Mouse (Mus musculus): ENCODE measurements around the gene Tnfrsf1b.

Tnfrsf1b gene

DNA sequence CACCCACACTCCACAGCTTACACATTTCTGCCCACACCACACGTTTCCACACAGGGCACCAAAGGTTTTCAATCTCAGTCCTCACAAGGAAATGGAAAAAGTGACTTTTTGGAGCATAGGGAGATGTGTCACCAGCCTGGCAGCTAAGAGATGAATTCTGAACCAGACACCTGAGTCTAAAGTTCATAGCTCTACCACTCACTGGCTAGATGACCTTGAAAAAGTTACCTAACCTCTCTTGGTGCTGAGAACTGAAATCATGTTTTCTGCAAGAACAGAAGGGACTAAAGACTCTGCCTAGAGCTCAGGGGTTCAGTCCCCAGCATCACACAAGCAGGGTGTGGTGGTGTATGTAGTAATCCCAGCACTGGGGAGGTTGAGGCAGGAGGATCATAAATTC is 26.7 kb downstream of the Tnfrsf1b start:
- DNase-seq (ENCODE audit: low spot score), result no peak

DNA sequence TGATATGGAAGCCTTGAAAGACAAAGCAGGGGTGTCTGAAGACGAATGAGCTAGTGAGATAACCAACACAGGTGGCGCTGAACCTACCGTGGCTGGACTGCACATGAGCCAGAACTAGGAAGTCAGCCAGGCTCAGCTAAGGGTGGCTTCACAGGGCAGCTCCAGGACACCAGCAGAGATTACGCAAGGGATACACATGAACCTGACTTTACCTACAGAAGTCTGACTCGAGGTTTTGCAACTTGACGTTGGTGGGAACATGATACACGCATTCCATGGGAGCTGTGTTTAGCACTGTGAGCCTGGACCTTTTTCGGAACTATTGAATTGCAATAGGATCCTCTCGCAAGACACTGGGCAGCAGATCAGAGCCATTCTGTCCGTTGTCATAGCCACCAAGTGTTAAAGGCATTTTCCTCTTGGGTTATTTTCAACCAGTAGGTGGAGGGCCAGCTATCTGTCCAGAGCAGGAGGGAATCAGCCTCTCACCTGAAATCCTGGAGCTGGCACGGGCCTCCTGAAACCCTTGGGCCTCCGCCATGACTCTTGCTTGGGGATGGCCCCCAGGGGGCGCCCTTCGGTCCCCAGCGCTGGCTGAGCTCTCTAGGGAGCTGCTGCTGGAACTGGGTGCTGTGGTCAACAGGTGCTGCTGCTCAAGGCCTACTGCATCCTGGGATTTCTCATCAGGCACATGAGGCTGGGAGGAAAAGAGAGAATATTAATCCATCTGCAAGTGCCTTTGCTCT is 27.3 kb downstream of the Tnfrsf1b start:
- DNase-seq (ENCODE audit: low spot score), result peak; percentile 75

DNA sequence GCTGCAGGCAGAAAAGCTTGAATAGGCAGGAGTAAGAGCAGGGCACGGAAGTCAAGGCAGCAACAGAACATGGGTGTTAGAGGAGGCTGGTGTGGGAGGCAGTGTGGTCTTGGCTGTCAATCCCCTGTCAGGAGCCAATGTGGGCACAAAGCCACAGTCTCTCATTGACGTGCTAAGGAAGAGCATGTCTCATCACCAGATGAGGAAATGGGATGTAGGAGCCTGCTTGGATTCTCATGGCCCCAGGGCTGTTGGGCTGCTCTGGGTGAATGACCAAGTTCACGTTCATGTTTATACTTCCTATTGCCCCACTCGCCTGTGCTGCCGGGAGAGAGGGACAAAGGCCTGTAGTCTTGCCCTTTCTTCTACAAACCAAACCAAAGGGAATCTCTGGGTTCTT is 28.8 kb downstream of the Tnfrsf1b start:
- DNase-seq (ENCODE audit: low spot score), result no peak

DNA sequence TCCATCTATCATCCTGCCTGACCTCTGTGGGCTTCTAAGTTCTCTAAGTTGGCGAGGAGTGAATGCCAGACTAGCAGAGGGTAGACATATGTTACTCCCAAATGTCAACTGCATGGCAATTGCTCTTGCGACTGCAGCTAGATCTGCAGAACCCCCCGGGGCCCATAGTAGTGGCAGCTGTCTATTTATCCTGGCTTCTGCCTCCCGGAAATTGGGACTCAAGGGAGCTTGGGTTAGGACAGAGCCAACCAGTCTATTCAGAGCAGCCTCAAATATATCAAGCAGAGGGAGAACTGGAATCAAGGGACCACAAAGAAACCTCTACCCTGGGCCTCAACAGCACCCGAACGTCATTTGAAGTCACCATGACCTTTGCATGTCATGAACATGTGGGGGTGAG is 29.6 kb downstream of the Tnfrsf1b start:
- no peak for DNase-seq (ENCODE audit: low spot score)

DNA sequence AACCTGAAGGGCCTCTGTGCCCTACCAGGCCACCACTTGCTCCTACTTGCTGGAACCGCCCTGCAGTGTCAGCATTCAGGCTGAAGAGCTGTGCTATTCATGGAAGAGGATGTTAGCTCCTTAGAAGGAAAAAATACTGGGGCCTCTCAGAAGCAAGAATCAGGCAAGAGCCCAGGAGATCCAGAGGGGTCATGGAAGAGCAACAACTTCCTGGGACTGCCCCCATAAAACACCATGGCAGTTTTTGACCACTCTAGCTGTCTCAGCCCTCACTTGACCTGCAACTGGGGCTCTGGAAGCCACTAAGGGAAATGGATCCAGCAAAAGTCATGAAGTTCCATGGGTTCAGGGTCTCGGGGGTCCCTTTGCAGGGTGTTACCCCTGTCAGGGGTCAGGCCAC is 31.3 kb downstream of the Tnfrsf1b start:
- no peak for DNase-seq (ENCODE audit: low spot score)

DNA sequence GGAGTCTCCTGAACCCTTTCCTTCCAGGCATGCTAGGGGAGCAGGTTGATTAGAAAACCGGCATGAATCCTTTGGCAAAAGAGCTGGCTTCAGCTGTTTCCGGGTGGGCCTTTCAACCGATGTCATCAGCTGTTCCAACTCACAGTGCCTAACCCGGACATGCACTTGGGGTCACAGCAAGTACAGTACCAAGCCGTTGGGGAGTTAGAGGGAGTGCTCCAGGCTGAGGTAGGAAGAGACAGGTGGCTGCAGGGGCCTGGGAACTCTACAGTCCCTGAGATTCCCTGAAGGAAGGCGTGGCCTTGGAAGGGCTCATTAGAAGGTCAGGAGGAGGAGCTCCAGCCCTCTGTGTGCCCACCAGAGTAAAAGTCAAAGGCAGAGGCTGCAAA is 31.9 kb downstream of the Tnfrsf1b start:
- DNase-seq (ENCODE audit: low spot score), result no peak

DNA sequence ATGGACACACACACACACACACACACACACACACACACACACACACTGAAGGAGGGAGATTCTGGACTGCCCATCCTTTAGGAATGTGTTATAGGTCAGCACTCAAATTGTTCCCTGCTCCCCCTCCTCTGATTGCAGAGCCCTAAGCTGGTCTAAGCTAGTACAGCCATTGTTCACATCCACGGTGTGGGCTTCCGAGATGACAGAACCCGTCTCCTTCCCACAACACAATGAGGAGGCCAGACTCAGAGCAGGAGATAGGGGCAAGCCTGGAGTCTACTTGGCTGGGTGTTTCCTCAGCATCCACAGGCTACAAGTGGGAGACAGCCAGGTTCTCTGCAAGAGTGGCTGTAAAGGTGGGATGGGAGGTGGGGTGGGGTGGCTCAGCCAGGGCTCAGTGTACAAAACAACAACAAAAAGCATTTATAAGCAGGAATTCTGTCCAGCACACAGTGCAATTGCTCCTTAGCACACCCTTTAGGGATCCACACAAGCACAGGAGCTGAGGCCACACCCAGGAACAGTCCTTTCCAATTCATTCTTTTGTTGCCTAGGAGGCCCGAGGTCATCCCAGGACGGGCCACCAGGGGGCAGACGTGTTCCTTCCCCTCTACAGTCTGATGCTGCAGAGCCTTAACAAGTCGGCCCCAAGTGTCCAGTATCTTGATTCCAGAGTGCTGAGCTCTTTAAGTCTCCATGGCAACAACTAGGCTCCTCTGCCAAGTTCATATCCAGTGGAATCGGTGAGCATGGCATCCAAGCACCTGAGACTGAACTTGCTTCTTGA is 32.5 kb downstream of the Tnfrsf1b start:
- DNase-seq (ENCODE audit: low spot score), result peak; percentile 98

DNA sequence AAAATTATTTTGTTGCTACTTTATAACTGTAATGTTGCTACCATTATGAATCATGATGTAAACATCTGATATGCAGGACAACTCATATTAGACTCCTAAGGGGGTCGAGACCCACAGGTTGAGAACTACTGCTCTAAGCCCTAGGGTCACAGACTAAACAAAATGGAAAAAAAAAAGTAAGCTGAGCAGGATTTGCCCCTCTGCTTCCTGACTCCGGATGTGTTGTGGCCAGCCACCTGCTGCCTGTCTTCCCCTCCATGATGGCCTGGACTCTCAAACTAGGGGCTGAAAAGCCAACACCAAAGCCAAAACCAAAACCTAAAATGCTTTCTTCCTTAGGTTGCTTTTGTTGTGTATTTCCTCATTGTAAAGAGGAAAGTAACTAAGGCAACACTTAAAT is 35.6 kb downstream of the Tnfrsf1b start:
- no peak for DNase-seq (ENCODE audit: low spot score)

DNA sequence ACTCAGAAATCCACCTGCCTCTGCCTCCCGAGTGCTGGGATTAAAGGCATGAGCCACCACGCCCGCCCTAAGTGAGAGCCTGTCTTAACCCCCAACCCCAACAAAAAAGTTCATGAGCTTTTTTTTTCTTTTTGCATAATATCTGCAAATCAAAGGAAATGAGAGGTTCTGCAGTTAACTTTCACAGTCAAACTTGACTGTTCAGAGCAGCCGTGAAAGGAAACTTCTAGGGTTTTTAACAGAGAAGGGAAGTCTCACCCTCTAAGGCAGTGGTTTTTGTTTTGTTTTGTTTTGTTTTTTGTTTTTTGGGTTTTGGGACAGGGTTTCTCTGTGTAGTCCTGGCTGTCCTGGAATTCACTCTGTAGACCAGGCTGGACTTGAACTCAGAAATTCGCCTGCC is 36.1 kb downstream of the Tnfrsf1b start:
- DNase-seq (ENCODE audit: low spot score), result no peak

DNA sequence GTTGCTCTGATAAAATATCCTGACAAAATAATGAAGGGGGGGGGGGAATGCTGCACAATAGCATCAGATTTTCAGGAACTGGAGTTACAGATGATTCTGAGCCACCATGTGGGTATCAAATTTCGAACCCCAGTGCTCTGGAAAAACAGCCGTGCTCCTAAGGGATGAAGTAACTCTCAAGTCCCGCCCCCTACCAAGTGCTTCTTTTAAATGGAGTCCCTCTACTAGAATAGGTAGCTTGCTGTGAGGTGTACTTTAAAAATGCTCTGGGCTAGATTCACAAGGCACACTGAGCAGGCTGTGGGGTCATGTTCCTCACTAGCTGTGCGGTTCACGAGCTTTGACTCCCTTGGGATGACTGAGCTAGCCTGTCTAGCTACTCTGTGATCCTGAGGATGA is 37.0 kb downstream of the Tnfrsf1b start:
- no peak for DNase-seq (ENCODE audit: low spot score)

DNA sequence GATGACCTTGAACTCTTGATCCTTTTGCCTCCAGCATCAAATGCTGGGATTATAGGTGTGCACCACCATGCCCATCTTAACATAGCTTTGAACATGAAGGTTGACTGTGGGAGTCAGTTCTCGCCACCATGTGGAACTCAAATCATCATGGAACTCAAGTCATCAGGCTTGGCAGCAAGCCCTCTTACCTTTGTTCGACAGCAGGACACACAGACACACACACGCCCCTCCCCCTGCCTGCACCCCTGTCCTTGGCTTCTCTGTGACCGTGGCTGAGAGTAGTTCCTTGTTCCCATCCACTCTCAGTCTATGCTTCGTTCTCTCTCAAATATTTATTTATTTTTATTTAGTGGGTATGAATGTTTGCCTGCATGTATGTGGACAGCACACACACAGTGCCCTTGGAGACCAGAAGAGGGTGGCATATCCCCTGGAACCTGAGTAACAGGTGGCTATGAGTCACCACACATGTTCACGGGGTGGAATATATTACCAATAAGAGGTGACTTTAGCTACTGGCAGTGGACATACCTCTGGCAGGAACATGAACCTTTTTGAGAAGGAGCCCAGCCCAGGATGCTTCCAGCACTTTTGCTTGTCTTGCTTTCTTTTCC is 37.5 kb downstream of the Tnfrsf1b start:
- no peak for DNase-seq (ENCODE audit: low spot score)

DNA sequence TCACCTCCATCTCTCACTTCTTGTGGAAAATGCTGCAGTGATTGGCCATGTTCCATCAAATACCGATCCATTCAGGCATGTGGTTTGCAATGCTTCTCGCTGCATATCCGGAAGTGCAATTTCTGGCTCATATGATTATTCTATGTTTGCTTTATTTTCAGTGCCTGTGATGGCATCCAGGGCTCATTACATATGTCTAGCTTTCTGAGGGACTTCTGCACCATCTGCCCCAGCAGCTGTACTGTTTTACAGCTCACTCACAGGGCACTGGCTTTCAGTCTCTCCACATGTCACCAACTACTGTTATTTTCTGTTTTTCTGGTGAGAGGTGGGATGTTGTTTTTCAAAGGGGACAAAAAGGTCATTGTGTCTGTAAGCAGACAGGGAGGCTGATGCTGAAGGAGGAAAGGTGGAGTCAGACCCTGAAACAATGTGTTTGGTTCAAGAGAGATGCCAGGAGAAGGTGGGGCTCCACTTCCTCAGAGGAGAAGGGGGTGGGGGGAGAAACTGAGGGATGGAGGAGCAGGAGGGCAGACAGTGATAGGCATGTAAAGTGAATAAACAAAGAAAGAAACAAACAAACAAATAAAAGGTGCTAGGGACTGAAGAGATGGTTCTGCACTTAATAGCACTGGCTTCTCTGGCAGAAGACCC is 38.8 kb downstream of the Tnfrsf1b start:
- no peak for DNase-seq (ENCODE audit: low spot score)

DNA sequence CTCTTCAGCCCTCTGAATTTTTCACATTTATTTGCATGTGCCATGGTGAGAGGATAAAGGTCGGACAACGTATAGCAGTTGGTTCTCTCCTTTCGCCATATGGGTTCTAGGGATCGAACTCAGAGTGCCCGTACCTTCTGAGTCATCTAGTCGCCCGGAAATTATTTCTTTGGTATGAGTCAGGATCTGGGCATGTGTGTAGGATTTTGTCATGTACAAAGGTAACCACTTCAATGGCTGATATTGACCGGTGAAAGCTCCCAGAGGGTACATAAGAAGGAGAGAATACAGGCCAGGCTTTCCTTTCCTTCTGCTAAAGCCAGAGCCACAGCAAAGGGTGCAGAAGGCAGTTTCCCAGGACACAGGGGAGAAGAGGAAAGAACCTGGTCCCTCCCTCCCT is 41.9 kb downstream of the Tnfrsf1b start:
- DNase-seq (ENCODE audit: low spot score), result no peak

DNA sequence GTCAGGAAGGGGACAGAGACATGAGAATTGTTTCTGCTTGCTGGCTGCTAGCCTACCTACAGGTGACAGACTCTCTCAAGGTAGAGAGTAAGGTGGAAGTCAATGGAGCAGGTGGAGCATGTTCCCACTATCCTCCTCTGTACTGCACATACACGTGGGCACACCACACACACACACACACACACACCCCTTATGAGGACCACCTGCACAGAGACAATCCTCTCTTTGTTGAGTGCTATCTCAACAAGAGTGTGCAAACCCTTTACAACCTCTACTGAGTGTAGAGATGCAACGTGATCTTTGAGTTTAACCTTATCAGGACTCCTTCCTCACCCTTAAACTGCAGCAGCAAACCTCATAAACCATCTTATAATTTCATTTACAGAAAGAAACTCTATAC is 43.4 kb downstream of the Tnfrsf1b start:
- DNase-seq (ENCODE audit: low spot score), result no peak

DNA sequence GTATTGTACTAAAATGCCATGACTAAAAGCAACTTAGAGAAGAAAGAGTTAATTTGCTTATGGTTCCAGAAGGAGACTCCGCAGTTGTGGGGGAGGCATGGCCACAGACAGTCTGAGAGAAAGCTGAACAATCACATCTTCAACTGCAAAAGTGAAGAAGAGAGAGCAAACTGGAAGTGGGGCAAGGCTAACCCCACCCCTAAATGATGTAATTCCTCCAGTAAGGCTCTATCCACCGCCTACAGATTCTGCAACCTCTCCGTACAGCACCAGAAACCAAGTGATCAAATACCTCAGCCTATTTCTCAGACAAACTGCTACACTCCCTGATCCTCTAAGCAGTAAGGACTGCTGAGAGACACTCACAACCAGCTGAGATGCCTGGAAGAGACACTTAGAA is 45.2 kb downstream of the Tnfrsf1b start:
- no peak for DNase-seq (ENCODE audit: low spot score)

DNA sequence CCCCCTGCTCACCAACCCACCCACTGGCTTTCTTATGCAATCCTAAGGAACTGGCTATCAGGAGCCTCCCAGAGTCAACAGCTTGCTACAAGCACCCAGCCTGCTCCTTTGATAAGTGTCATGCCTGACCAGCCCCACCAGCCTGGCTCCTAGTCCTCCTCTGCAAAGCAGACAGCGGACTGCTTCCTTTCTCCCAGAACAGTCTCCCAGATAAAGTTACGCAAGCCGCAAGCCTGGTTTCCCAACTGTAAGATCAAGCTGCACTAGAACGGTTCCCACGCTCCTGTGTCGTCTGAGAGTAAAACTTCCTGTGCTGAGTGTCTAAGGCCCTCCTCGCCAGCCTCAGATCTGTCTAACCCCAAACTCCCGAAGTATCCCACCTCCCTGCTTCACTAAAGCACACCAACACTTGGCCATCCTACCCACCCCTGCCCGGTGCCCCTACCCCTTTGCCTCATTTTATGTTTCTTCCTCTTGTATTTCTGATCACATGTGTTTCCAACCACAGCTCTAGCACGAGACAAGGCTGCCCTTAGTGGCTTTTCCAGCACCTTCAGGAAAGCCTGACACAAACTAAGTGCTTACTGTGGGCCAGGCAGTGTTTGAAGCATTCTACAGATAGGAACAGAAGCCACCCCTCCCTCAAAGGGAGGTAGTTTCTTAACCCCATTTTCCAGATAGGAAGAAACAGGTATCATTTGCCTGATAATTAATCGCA is 46.5 kb downstream of the Tnfrsf1b start:
- no peak for DNase-seq (ENCODE audit: low spot score)

DNA sequence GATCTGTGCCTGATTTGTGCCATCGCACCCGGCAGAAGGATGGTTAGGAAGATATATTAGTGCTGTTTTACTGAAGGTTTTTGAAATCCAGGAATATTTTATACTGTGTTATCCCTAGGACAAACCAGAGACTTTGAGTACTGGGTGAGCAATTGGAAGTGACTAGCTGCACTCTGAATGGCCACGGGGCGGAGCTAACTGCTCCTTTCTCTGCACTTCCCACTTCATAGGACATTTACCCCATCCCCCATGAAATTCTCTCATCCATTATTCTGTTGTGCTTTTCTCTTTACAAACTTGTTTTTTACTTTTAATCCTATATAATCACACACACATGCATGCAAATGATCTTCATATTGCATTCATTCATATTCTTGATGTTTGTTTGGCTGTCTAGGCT is 50.1 kb downstream of the Tnfrsf1b start:
- DNase-seq (ENCODE audit: low spot score), result no peak

DNA sequence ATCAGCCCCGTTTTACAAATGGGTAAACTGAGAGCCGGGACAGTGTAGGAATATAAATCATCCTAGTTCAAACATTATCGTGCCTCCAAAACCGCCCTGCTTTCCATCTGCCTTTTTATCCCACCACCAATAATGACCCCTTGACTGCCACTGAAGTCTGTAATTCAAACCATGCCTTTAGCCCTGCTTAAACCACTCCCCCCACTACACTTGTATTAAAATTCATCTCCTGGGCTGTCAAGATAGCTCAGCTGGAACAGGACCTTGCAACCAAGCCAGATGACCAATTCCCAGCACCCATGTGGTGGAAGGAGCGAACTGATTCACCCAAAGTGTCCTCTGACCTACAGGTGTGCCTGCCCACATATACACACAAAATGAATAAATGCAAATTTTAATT is 51.5 kb downstream of the Tnfrsf1b start:
- DNase-seq (ENCODE audit: low spot score), result no peak

DNA sequence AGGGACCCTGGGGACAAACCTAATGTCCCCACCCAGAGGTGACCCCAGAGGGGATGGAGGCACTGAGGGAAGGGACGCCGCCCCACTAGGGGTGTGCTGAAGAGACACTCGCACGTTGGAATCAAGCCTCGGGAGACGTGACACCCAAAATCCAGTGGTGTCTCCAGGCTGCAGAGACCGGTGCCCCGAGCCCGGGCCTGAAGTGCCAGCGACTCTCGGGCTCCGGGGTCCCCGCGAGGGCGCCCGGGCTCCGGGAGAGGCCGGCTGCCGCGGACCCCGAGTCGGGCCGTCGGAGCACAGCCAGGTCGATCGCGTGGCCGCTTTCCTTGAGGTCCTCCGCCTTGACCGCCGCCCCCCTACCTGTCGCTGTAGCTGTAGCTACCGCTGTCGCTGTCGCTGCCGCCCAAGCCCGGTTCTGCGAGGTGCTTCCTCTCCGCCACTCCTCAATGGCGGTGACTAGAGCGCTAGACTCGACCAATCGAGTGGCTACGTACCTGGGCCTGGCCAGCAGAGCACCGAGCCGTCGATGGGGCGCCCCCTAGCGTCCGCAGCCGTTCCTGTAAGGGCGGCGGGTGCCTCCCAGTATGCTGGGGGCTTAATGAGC is 52.0 kb downstream of the Tnfrsf1b start, which contains the start of gene Vps13d:
TSS of gene Vps13d (minus strand) at position 447 of the 604 bp plus-strand sequence.
- peak; percentile 97 for DNase-seq (ENCODE audit: low spot score)

DNA sequence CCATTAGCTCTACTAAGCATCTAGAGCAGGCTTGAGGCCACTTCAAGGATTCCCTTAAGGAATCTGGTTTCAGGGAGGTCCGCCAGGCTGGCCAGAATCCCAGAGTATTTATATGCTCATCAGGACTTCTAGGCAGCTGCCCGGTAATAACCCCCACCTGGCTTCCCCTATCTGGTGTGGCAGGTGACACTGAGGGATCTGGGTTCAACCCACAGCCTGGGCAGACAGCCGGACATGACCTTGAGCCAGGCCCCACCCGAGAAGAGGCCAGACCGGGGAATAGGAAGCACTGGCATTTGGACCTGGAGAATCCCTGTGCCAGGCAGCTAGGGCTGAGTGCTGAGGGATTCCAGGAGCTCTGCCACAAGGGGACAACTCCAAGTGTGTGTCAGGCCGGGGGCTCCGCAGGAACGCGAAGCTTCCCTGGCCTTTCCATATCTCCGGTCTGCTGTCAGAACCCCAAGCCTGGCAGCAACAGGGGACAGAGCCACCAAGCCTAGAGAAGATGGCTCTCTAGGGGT is 52.6 kb downstream of the Tnfrsf1b start:
- DNase-seq (ENCODE audit: low spot score), result peak; percentile 64

DNA sequence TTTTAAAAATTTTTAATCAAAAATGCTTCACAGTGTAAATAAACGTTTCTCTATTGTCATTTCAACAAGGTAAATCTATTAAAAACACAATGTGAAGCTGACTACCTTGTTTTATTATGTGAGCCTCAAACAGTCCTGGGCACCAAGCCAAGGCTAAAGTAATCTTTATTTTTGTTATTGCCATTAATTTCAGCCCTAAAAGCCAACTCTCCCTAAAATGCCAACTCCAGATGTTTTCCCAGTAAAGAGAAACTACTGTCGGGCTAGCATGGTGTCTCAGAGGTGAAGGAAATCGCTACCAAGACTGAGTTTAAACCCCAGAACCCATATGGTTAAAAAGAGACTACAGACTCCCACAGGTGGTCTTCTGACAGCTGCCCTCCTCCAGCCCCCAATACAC is 53.3 kb downstream of the Tnfrsf1b start:
- no peak for DNase-seq (ENCODE audit: low spot score)
